Mouse (Mus musculus) right cerebral cortex, postnatal 14 days (tissue): Measurements from ENCODE around the gene Ctsr.
"Not testable (repeated sequence)": the region's sequence is repeated elsewhere in the genome, so short reads cannot be mapped to it uniquely, and the experiment has no call there.

Source experiments
- DNase-seq: peaks from one replicate; pipeline ENCODE4 v3.0.0; 2022

Gene Ctsr

DNA sequence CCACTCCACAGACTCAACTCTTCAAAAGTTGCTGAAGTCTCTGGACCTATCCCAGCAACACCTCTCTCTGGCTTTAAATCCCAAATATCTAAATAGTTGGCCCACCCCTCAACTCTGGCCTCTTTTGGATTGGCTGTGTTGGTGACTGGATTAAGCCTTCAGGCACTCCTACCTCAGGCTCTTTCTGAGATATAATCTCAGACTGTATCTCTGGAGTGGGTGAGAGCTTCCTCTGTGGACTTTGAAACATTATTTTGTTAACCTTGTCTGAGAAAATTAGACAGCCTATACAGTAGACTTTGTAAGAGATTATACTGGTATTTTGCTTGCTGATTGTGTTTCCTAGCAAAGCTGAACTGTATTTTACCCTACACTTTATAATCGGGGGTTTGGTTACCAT, at the start of gene Ctsr:
Gene Ctsr (minus strand): TSS at position 101 of the 400 bp plus-strand sequence.
- DNase-seq: no peak

DNA sequence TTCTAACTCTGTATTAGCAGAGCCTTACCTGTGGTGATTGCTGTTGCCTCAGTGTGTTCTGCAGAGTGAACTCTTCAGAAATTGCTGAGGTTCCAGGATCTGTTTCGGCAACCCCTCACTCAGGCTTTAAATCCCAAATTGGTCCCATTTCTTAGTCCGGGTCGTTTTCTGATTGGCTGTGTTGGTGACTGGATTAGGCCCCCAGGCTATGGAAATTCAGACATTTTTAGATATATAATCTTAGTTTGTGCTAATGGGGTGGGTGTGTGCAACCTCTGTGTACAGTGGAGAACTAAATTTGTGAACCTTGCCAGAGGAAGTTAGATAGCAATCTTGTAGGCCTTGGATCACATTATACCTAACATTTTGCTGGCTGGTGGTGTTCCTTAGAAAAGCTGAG, 39.3 kb upstream of the Ctsr start, which contains the start of gene Cts6:
Gene Cts6 (minus strand): TSS at position 101 of the 400 bp plus-strand sequence.
- no peak for DNase-seq

DNA sequence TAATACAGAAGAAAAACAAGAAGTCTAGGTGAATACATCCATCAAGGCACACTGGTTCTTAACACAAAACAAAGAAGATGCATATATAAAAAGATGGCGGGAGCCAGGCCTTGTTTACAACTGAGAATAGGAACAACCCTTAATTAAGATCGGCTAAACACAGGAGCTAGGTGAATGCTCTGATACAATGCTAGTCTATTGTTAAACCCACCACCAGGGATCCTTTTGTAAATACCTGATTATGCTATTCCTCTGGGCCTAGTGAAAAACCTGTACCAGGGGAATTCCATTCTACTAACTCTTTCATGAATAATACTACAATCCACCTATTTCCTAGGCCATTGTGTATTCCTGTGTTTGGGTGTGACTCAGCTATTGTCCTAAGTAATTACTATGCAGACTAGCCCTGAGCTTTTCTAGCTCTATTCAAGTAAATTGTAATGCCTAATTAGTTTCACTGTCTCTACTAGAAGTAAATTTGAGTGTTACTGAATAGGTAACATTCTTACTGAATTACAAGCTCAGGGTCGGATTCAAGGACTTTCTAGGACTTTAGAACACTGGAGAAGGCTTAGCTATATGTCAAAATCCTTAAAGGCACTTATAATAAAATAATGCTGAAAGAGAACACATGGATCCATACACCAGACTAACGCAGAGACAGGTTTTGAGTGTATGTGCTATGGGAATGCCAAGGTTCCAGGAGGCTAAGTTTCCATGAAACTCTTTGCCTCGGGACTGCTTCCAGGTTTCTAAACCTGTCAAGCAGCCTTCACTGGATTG, 21.3 kb upstream of the Ctsr start:
- not testable (repeated sequence) for DNase-seq

DNA sequence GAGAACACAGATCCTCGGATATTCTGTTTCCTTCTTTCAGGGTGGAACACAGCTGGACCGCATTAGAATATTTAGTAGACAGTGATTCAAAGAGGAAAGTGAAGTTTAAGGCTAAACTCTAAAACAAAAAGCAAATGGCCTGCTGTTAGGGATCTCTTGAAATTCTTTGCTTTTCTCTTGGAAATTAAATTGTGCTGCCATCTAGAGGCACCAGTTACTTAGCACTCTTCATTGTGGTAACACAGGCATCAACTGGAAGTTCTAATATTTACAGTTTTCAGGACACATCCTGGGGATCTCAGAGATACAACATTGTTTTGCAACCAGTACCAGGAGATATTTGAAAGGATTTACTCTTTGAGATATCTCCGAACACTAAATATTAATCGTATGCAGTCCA, 566 bp upstream of the Ctsr start:
- DNase-seq: no peak
